Mouse (Mus musculus): ENCODE measurements around the gene Tenm4.

Tenm4 gene

GRCm38 (mm10) chr7:96648606-96649005, 477.6 kb downstream of the Tenm4 start:
- no peak for DNase-seq (ENCODE audit: low spot score)

DNA sequence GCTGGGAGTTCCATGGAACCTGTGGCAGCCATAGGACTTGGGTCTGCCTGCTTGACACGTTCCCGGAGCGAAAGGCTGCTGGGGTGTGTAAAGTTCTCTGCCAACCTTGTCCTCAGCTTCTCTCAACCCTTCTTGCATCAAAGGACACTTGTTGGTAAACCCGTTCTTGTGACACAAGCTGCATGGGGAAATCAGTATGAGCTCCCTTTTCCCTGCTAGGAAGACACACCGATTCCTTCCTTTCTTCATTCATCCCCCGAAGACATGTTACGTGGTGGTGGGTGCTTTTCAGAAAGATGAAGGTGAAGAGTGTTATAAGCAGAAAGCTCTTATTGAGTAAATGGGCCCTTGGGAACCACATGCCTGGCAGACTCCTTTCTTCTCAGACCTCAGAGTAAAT, 478.1 kb downstream of the Tenm4 start:
- no peak for DNase-seq (ENCODE audit: low spot score)

DNA sequence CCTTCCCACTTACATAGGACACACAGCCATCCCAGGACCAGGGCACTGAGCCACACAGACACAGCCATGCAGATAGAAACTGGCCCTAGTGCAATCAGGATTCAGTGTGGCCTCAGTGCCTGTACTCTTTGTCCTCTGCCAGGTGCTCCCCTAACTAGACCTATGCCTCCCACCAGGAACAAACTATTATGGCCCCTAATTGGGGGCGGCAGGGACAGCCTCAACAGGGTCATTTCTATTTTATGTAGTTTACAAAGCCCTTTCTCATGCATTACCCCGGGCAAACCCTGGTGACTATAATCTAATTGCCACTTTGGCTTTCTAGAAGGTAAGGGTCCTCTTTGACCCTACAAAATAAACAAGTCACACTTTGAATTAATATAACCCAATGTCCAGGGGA, 479.4 kb downstream of the Tenm4 start:
- DNase-seq (ENCODE audit: low spot score) = no peak

GRCm38 (mm10) chr7:96651055-96651454, 480.0 kb downstream of the Tenm4 start:
- no peak for DNase-seq (ENCODE audit: low spot score)

DNA sequence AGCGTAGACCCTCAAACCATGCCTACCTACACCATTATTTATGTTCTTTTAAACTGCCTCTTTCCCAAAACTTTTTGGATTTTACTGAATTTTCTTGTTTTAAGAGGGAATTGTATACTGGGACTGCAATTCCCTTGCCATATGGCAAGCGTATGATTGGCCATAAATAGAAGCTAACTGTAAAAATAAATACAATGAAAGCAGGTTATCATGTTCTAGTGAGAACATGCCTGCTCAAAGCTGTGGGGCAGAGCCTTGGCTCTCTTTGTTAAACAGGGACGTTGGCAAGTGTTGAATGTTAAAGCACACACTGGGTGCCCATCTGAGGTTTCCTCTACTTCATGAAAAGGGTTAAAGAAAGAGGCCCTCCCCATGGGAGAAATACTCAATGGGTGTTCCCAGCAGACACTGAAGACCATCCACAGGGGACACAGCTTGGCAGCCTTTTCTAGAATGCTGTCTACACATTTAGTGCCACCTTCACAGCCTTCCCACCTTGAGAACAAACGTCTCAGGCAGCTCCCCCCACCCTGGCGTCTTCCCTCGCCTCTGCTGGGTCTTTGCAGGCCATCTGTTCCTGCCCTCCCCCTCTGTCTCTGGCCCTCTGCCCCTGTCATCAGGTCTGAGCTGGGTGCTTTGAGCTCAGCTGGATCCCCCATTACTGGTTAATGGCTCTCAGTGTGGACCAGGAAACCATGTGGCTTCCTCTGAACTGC, 480.7 kb downstream of the Tenm4 start:
- peak; percentile 68 for DNase-seq (ENCODE audit: low spot score)

DNA sequence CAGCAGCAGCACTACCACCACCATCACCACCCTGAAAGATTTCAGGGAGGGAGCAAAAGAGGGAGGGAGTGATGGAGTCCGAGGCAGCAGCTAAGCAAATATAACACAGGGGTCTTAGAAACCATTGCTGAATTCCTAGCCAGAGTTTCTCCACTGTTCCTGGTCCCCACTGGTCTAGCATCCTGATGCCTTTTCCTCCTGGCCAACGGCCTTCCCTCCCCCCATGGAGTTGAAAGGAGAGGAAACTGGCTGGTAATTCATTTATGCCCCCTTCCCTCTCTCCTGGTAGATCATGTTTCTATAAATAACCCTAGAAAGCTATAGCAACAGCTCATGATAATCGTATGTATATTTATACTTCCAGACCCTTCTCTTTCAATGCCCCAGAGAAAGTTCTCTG, 481.8 kb downstream of the Tenm4 start:
- DNase-seq (ENCODE audit: low spot score) = no peak

DNA sequence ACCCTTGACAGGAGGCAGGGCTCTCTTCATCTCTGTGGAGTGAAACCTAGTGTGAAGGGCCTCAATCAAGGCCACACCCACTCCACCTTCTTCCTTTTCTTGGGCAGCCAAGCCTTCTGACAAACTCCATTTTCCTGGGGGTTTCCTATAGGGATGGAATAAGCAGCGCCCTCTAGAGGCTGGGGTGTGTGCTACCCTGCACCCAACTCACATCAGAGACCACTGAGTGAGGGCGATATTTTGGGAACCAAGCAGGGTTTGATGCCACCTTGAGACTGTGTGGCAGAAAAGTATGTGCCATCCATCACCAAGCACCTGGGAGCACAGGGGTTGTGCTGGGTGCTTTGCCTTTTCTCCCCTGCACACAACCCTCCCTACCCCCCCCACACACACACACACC, 483.2 kb downstream of the Tenm4 start:
- no peak for DNase-seq (ENCODE audit: low spot score)

DNA sequence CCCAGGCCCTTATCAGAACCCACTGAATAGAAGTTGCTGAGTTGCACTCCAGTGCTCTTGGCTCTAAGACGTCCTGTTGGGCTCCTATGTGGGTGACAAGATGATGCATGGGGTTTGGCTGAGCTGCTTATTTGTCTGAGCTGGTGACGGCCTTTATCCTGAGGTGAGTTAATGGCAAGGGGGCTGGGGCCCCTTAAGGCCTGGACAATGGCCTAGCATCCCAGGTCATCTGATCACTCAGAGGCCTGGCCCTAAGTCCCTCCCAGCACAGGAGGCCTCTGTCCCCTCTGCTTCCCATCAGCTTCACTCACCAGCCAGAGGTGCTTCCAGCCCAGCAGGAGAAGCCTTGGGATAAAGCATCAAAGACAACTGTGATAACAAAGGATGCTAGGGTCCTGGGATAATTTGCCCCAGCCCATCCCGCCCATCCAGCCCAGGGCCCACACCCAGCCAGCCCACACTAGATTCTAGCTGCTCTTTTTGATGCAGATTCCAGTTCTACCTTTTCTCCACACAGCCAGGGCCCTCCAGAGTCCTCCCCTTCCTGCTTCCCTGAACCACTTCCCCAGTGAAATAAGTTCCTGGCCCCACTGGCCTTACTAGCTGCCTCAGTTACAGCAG, 484.2 kb downstream of the Tenm4 start:
- peak; percentile 79 for DNase-seq (ENCODE audit: low spot score)

- peak; percentile 72 for DNase-seq (ENCODE audit: low spot score)
Measured at GRCm38 (mm10) chr7:96657101-96657830, 486.2 kb downstream of the Tenm4 start.

DNA sequence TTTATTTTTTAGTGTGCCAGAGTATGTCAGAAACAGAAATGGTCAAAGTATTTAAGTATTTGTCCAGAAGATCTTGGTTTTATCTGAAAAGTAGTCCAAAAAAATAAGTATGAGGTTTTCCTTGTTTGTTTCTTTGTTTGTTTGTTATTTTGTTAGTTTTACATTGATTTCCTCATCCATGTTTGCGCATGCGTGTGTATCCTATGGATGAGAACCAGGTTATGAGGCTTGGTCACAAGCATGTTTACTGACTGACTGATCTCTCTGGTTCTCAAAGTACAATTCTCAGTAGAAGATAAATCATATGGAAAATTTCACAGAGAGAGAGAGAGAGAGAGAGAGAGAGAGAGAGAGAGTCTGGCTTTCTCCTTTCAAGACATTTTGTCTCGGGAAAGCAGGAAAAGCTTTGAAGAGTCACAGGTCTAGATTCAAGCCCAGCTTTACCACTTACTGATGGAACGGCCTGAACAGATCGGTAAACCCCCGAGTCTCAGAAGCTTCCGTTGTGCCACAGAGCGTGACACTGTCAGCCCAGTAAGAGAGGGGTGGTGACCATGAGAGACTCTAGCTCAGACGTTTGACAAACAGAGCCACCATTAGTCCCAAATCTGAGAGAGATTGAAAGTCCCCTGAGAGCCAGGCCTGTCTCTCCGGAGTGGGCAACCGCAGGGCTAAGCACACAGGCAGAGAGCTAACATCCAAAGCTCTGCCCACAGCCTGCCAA, 487.0 kb downstream of the Tenm4 start:
- no peak for DNase-seq (ENCODE audit: low spot score)

- no peak for DNase-seq (ENCODE audit: low spot score)
Measured at GRCm38 (mm10) chr7:96660907-96661306, 489.9 kb downstream of the Tenm4 start.

DNA sequence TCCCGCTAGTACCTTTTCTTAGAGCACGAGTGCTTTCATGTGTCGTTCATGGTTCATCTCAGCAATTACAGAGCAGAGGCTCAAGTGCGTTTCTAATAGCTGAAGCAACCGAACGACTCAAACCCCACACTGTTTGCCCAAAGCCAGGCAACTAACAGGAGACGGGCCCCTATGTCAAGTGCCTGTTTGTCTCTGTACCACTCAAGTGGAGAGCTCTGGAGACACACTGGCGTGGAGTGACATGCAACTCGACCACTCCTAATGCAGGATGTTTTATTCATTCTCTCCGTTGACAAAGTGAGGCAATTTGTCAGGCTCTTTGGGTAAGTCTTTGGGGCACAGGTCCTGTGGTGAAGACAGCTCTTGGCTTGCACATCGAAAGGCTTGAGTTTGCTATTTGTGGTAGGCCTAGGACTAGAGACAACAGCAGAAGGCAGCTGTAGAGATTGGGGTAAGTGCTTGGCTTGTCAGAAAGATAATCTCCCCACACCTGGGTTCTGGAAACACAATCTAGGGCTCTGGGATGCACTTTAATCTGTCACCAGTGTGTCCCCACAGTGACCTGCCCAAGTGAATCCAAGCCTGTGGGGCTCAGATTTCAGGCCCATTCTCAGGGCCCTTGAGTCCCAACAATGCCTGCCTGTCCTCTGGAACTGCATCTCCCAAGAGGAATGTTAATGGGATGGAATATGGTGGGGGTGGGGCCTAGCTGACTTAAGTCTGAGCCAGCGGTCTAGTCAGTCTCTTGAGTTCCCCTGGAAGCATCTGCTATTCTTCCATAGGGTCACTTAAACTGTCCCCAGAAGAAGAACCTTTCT, 490.5 kb downstream of the Tenm4 start:
- peak; percentile 70 for DNase-seq (ENCODE audit: low spot score)

DNA sequence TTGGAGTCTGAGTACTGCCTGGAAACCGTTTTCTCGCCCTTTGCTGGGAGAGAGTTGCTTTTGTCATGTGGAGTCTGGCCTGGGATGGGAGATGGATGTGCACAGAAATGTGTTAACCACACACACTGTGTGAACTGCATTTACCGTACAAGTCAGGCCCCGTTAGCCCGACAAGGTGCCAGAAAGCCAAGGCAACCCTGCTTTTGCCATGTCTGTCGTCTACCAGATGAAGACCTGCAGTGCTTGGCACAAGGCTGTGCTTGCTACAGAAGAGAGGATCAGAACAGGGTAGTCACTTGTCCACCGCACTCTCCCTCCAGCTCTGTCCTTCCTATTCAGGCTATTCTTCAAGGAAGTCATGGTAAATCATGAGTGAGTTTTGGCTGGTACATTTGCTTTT, 492.3 kb downstream of the Tenm4 start:
- DNase-seq (ENCODE audit: low spot score) = no peak

- DNase-seq (ENCODE audit: low spot score) = no peak
Measured at GRCm38 (mm10) chr7:96666366-96666896, 495.4 kb downstream of the Tenm4 start.

GRCm38 (mm10) chr7:96667688-96668087, 496.6 kb downstream of the Tenm4 start:
- DNase-seq (ENCODE audit: low spot score) = no peak

DNA sequence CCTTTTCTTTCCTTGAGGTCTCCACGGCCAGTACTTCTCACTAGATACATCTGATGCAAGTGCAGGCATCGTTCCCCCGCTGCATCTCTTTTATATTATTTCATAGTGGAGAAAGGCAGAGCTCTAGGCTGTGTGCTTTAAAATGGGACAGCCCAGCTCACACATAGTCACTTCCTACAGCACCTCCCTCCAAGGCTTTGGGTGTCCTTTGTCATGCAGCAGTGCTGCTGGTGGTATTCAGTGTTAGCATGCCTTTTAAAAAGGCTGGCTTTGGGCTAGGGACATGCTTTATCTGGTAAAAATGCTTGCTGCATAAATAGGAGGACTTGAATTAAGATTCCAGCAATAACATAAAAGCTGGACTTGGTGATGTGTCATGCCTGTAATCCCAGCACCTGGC, 499.0 kb downstream of the Tenm4 start:
- no peak for DNase-seq (ENCODE audit: low spot score)

GRCm38 (mm10) chr7:96672322-96672914, 501.4 kb downstream of the Tenm4 start:
- DNase-seq (ENCODE audit: low spot score) = peak; percentile 66

DNA sequence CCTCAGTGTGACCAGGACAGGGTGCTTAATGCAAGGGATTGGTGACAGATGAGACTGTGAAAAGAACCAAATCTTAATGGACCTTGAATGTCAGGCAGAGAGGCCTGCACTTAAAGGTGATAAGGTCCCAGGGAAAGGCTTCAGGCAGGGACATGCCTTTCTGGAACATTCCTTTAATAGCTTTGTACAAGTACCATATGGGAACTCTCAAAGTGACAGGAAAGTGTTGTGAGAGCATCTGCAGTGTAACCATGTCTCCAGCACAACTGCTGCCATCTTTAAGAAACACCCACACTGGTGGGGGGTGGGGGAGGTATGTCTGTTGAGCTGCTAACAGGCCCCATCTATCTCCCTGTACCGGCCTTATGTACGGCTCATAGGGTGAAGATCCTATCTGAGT, 506.0 kb downstream of the Tenm4 start:
- DNase-seq (ENCODE audit: low spot score) = no peak

- DNase-seq (ENCODE audit: low spot score) = no peak
Measured at GRCm38 (mm10) chr7:96678236-96678635, 507.2 kb downstream of the Tenm4 start.

DNA sequence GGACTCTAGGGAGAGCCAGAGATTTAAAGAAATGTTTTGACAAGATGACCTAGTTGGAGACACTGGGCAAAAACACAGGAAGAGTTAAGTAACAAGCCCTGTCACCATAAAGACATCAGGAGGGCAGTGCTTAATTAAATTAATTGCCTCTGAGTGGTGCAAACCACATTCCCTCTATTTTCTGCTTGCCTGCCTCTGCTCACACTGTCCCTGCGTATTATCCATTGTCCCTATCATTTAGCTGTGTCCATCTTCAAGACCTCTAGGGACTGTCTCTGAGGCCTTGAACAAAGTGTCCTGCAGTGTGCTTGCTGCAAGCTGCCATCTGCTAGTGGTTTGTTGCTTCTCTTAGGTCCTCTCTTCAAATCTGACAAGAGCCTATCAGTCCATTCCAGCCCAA, 508.7 kb downstream of the Tenm4 start:
- DNase-seq (ENCODE audit: low spot score) = no peak

DNA sequence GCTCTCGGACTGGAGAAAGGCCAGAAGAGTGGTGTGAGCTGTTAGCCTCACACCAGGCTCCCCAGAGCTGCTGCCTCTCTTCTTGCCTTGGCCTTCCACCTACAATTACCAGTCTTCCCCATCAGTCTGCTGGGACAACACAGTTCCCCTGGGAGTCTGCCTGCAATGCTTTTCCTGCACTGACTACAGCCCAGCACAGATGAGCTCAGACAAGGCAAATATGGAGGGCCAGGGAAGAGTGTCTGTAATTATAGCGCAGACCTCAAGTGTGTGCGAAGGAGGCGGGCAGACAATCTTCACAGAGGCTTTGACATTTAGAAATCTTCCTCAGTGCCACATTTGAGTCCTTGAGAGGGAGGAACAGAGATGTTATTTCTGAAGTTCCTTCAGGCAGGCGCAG, 509.4 kb downstream of the Tenm4 start:
- no peak for DNase-seq (ENCODE audit: low spot score)
